Mouse (Mus musculus) kidney, postnatal 4 days (tissue): ENCODE measurements at regions not wholly inside any gene's neighbourhood (a gene's known extent, or its start where the extent isn't known, plus 50 kb on each side); places are given as distances from the start of the nearest gene placed in this dataset.

Source experiments
- DNase-seq, 2 experiments: peaks; one replicate each; pipeline ENCODE4 v3.0.0; 2021; ENCODE audit warnings: mixed read lengths in 2 of 2

- DNase-seq, result no peak
Measured at GRCm38 (mm10) chr4:91180241-91181096, 220.1 kb downstream of the Elavl2 start.

- DNase-seq, result no peak
Measured at GRCm38 (mm10) chr4:91164280-91165121, 236.1 kb downstream of the Elavl2 start.

GRCm38 (mm10) chr4:91157047-91157446 lies 243.5 kb downstream of the Elavl2 start:
- DNase-seq, result peak; percentile 33 to 38

GRCm38 (mm10) chr4:91144666-91145065 lies 255.9 kb downstream of the Elavl2 start:
- no peak for DNase-seq

GRCm38 (mm10) chr4:91143906-91144305 lies 256.7 kb downstream of the Elavl2 start:
- no peak for DNase-seq

- no peak for DNase-seq
Measured at GRCm38 (mm10) chr4:91135327-91135726, 265.3 kb downstream of the Elavl2 start.

- no peak for DNase-seq
Measured at GRCm38 (mm10) chr4:91132266-91132665, 268.3 kb downstream of the Elavl2 start.

GRCm38 (mm10) chr4:91120277-91120676 lies 280.3 kb downstream of the Elavl2 start:
- no peak for DNase-seq

GRCm38 (mm10) chr4:91116807-91117609 lies 283.6 kb downstream of the Elavl2 start:
- DNase-seq, result no peak

GRCm38 (mm10) chr4:91111684-91112681 lies 288.6 kb downstream of the Elavl2 start:
- DNase-seq, result no peak

- DNase-seq, result no peak
Measured at GRCm38 (mm10) chr4:91096086-91096485, 304.5 kb downstream of the Elavl2 start.

- no peak for DNase-seq
Measured at GRCm38 (mm10) chr4:91094382-91094781, 306.2 kb downstream of the Elavl2 start.

- DNase-seq, result no peak
Measured at GRCm38 (mm10) chr4:91093885-91094284, 306.7 kb downstream of the Elavl2 start.

GRCm38 (mm10) chr4:91092323-91092722 lies 308.3 kb downstream of the Elavl2 start:
- DNase-seq, result no peak

GRCm38 (mm10) chr4:91091910-91092309 lies 308.7 kb downstream of the Elavl2 start:
- DNase-seq, result no peak

GRCm38 (mm10) chr4:91083950-91084349 lies 316.6 kb downstream of the Elavl2 start:
- DNase-seq, result peak in 1 of 2 experiments; percentile 5

- no peak for DNase-seq
Measured at GRCm38 (mm10) chr4:91081447-91081846, 319.1 kb downstream of the Elavl2 start.

- no peak for DNase-seq
Measured at GRCm38 (mm10) chr4:91080620-91081441, 319.8 kb downstream of the Elavl2 start.

GRCm38 (mm10) chr4:91071263-91071662 lies 329.3 kb downstream of the Elavl2 start:
- DNase-seq, result no peak

GRCm38 (mm10) chr4:91060933-91061332 lies 339.7 kb downstream of the Elavl2 start:
- DNase-seq, result no peak

- no peak for DNase-seq
Measured at GRCm38 (mm10) chr4:91051913-91052312, 348.7 kb downstream of the Elavl2 start.
